Mouse (Mus musculus) forebrain, embryonic 15.5 days (tissue): ENCODE measurements around the gene AC134908.4. TPM values are rescaled to one million over a fixed set of nuclear protein-coding genes. Genes with fewer than 3 reads are reported as not detected.

Source experiments
- ATAC-seq: fragments of 200-750 bp; cut with Nextera tagmentation; replicated peaks from 2 replicates; pipeline ENCODE4 v1.8.0; 2017; ENCODE audit warnings: mild to moderate bottlenecking, moderate TSS enrichment, moderate library complexity
- H3K27ac ChIP-seq: fragments of 300-500 bp; sonication (generic); replicated peaks from 2 replicates; pipeline ENCODE4 v1.5.1; 2015; ENCODE audit warnings: mild to moderate bottlenecking, inconsistent platforms
- H3K27me3 ChIP-seq: fragments of 300-500 bp; sonication (generic); 2 replicates; pipeline ENCODE4 v1.6.1; 2015; ENCODE audit warnings: inconsistent platforms
- H3K36me3 ChIP-seq: fragments of 300-500 bp; sonication (generic); 2 replicates; pipeline ENCODE4 v1.6.1; 2015; ENCODE audit warnings: mild to moderate bottlenecking, inconsistent platforms
- H3K4me1 ChIP-seq: fragments of 300-500 bp; sonication (generic); 2 replicates; pipeline ENCODE4 v1.6.1; 2015; ENCODE audit warnings: inconsistent platforms
- H3K4me2 ChIP-seq: fragments of 300-500 bp; sonication (generic); replicated peaks from 2 replicates; pipeline ENCODE4 v1.6.1; 2015; ENCODE audit warnings: mild to moderate bottlenecking, inconsistent platforms
- H3K4me3 ChIP-seq: fragments of 300-500 bp; sonication (generic); 2 replicates; pipeline ENCODE4 v1.5.1; 2015; ENCODE audit warnings: mild to moderate bottlenecking, inconsistent platforms
- H3K9ac ChIP-seq: fragments of 300-500 bp; sonication (generic); replicated peaks from 2 replicates; pipeline ENCODE4 v1.6.1; 2015; ENCODE audit warnings: mild to moderate bottlenecking, inconsistent platforms
- H3K9me3 ChIP-seq: fragments of 300-500 bp; sonication (generic); 2 replicates; pipeline ENCODE4 v1.6.1; 2016; ENCODE audit warnings: inconsistent platforms
- WGBS: fragments of 180-500 bp; shearing (Covaris S2); methylation state at CpG from one replicate; pipeline ENCODE4 v1.1.7; 2015; ENCODE audit warnings: mixed read lengths; 5-methylcytosine and 5-hydroxymethylcytosine counted together
- polyA plus RNA-seq: library from polyadenylated mRNA; unstranded; fragments of >200 nt; fragmentation: Nextera tagmentation; extraction: Ambion mirVana; gene quantifications from 2 replicates; pipeline ENCODE4 v1.2.1, GENCODE M21; 2015

Gene AC134908.4
- polyA plus RNA-seq, result not detected in 2 replicates

DNA sequence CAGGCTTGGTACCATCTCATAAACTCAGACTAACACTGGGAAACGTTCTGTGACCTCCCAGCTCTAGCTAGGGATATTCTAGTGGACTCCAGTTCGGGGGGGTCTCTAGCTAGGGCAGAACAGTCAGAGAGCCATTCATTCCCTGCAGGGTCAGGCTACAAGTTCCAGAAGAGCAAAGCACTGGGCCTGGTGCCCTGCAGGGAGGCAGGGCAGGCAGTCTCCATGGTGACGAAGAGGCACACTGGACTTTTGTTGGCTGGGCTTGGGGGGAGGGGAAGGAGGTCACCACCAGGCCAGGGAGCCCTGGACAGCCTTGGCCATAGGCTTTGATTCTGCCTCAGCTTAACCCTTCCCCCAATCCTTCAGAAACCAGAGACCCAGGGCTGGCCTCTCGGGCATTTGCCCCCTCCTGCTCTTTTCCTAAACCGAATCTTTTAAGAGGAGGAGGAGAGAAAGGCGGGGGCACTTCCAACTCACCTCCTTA, at the start of gene AC134908.4:
AC134908.4 (minus strand) TSS at position 51 of the 484 bp plus-strand sequence.
- no peak for ATAC-seq
- peak within 1 kb of the TSS; percentile 86 for H3K4me2 ChIP-seq
- peaks cover 64% of the 10 kb centered on the region for H3K4me1 ChIP-seq
- WGBS, result 6% methylated on average over 6 of the region's 6 CpGs
- H3K9me3 ChIP-seq, result no peaks in the 10 kb centered on the region
- H3K27me3 ChIP-seq, result 0 out of 2 replicates have a peak, but pooled peaks cover 4% of the 10 kb centered on the region
- peak within 1 kb of the TSS; percentile 44 for H3K9ac ChIP-seq
- H3K4me3 ChIP-seq, result peak within 1 kb of the TSS; percentile 63
- H3K27ac ChIP-seq, result peak within 1 kb of the TSS; percentile 40
- no peaks in the 10 kb centered on the region for H3K36me3 ChIP-seq

DNA sequence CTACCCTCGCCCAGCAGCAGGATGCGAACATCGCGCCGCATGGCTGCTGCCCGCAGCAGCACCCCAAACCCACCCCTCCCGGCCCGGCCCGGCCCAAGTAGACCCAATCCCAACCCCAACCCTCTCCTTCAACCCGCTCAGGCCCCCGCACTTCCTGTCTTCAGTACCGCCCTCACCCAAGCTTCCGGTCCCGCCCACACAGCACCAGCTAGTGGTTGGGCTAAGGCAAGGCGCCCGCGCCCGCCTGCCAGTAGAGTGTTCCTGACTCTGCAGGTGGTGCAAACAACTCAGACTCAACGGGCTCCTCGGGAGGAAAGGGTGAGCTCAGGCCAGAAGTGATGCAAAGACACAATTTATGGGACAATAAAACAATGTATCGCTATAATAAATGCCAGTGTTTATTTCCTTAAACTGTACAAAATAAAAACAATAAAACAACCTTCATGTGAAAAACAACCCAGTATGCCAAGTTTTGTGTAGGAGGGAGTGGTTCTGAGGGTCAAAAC, 49.0 kb upstream of the AC134908.4 start, which contains the start of gene Rhot2:
Rhot2 (minus strand) TSS at position 456 of the 506 bp plus-strand sequence.
- Histone ChIP-seq H3K36me3 (peaks cover 26% of the 10 kb centered on the region), H3K4me2 (peak within 1 kb of the TSS; percentile 93), H3K9ac (peak within 1 kb of the TSS; percentile 78), H3K27ac (peak within 1 kb of the TSS; percentile 73), H3K4me3 (peak within 1 kb of the TSS; percentile 84), H3K9me3 (no peaks in the 10 kb centered on the region), H3K27me3 (no peaks in the 10 kb centered on the region), H3K4me1 (peaks cover 19% of the 10 kb centered on the region)
- under 1% methylated on average over 21 of the region's 21 CpGs for WGBS
- ATAC-seq, result peak; percentile 96

DNA sequence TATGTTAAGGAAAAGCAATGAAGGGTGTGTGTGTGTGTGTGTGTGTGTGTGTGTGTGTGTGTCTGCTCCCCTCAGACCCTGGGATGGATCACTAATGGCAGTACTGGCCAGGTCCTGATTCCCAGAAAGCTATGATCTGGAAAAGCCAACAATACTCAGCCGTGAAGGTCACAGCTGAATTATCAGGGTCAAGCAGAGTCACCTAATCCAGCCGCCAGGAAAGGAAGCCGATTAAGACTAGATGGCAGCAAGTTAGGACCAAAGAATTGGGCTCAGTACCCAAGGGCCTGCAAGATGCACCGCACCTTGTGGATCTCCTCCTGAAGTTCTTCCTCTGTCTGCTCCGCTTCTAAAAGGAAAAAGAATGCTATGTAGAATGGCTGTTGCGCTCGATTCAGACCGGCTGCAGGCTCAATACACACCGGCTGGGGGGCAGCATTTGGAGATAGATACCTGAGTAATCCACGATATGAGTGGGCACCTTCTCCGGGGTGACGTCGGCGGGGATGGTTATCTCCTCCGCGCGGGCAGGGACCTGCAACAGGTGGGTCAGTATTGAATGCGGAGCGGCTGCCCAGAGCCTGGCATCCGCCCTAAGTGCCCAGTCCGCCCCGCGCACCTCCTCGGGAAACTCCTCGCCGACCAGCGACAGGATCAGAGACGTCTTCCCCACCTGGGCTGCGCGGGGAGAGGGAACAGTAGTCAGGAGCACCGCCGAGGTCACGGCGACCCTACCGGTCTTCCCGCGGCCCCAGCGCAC, 48.4 kb upstream of the AC134908.4 start:
- Histone ChIP-seq H3K4me2 (peak overlapping the region; percentile 93), H3K4me3 (peak overlapping the region; percentile 84), H3K9ac (peak overlapping the region; percentile 78), H3K4me1 (peaks cover 19% of the 10 kb centered on the region), H3K27ac (peak overlapping the region; percentile 73), H3K36me3 (peaks cover 33% of the 10 kb centered on the region), H3K27me3 (no peaks in the 10 kb centered on the region), H3K9me3 (no peaks in the 10 kb centered on the region)
- peak; percentile 33 for ATAC-seq
- WGBS, result 3% methylated on average over 38 of the region's 38 CpGs

GRCm38 (mm10) chr17:25843122-25843521, 47.7 kb upstream of the AC134908.4 start:
- peaks cover 34% of the 10 kb centered on the region for H3K36me3 ChIP-seq
- 96% methylated on average over 4 of the region's 4 CpGs for WGBS
- ATAC-seq, result no peak
- peaks cover 22% of the 10 kb centered on the region for H3K4me1 ChIP-seq
- H3K9ac ChIP-seq, result peak overlapping the region; percentile 78
- no peak overlapping the region for H3K27ac ChIP-seq
- H3K9me3 ChIP-seq, result no peaks in the 10 kb centered on the region
- H3K4me3 ChIP-seq, result peak overlapping the region; percentile 84
- no peaks in the 10 kb centered on the region for H3K27me3 ChIP-seq
- peak overlapping the region; percentile 93 for H3K4me2 ChIP-seq

DNA sequence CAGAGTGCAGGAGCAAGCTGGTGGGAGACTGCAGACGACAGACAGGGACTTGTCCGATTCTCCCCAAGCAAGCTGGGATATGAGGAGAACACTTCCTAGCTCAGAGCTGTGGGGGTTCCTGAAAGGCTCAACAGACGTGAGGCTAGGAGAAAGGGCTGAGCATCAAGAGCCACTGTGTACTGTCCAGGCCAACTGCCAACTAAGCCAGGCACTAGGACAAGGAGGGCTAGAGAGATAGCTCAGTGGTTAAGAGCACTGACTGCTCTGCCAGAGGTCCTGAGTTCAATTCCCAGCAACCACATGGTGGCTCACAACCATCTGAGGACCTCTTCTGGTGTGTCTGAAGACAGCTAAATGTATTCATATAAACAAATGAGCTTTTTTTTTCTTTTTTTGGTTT, 47.0 kb upstream of the AC134908.4 start:
- Histone ChIP-seq H3K9me3 (no peaks in the 10 kb centered on the region), H3K4me3 (no peak overlapping the region), H3K27ac (no peak overlapping the region), H3K27me3 (no peaks in the 10 kb centered on the region), H3K9ac (no peak overlapping the region), H3K4me2 (no peak overlapping the region), H3K36me3 (peaks cover 34% of the 10 kb centered on the region), H3K4me1 (peaks cover 28% of the 10 kb centered on the region)
- ATAC-seq, result no peak
- 78% methylated on average over 3 of the region's 3 CpGs for WGBS

GRCm38 (mm10) chr17:25841117-25841880, 45.8 kb upstream of the AC134908.4 start, which contains the start of gene Gm20683:
TSS of gene Gm20683 (minus strand) at chr17:25841763.
- Histone ChIP-seq H3K4me3 (no peak within 1 kb of the TSS), H3K27me3 (no peaks in the 10 kb centered on the region), H3K4me2 (no peak within 1 kb of the TSS), H3K9ac (no peak within 1 kb of the TSS), H3K9me3 (no peaks in the 10 kb centered on the region), H3K27ac (no peak within 1 kb of the TSS), H3K36me3 (peaks cover 34% of the 10 kb centered on the region), H3K4me1 (peaks cover 40% of the 10 kb centered on the region)
- ATAC-seq, result no peak
- WGBS, result 94% methylated on average over 22 of the region's 22 CpGs

GRCm38 (mm10) chr17:25840519-25840918, 45.1 kb upstream of the AC134908.4 start:
- Histone ChIP-seq H3K27ac (no peak overlapping the region), H3K27me3 (no peaks in the 10 kb centered on the region), H3K4me3 (no peak overlapping the region), H3K9ac (no peak overlapping the region), H3K4me2 (no peak overlapping the region), H3K4me1 (peaks cover 48% of the 10 kb centered on the region), H3K36me3 (peaks cover 34% of the 10 kb centered on the region), H3K9me3 (no peaks in the 10 kb centered on the region)
- no peak for ATAC-seq
- WGBS, result 98% methylated on average over 6 of the region's 6 CpGs

DNA sequence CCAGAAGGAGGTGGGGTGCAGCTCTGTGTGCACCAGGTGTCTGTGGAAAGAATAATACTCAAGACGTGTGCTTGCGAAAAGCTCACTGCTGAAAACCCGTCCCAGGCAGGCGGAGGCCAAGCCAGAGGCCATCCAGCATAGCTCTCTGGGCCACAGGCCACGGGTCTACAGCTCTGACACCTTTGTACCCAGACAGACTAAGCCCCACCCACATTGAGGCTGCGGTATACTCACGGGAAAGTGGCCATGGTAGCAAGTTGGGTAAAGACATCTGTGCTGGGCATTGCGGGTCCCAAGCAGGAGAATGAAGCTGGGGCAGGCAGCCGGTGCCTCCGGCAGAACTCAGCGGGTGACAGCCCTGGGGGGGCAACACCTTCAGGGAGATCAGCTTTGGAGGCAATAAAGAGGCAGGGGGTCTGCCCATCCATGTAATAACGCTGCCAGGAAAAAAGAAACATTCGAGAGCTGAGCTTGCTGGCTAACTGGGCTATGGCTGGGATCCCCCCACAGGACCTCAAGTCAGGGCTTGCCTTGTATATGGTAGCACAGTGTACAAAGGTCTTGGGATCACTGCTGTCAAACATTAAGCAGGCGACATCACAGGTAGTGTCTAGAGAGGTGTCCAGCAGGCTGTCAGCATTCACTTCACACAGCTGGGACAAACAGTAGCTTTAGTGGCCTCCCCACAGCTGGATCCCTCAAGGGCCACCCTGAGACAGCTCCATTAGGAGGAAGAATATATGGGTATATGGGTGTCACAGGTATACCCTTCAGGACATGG, 44.2 kb upstream of the AC134908.4 start:
- H3K27ac ChIP-seq, result no peak overlapping the region
- ATAC-seq, result no peak
- no peak overlapping the region for H3K4me2 ChIP-seq
- H3K36me3 ChIP-seq, result peaks cover 34% of the 10 kb centered on the region
- no peak overlapping the region for H3K4me3 ChIP-seq
- H3K9me3 ChIP-seq, result no peaks in the 10 kb centered on the region
- no peak overlapping the region for H3K9ac ChIP-seq
- H3K27me3 ChIP-seq, result no peaks in the 10 kb centered on the region
- 87% methylated on average over 14 of the region's 14 CpGs for WGBS
- H3K4me1 ChIP-seq, result peaks cover 51% of the 10 kb centered on the region

DNA sequence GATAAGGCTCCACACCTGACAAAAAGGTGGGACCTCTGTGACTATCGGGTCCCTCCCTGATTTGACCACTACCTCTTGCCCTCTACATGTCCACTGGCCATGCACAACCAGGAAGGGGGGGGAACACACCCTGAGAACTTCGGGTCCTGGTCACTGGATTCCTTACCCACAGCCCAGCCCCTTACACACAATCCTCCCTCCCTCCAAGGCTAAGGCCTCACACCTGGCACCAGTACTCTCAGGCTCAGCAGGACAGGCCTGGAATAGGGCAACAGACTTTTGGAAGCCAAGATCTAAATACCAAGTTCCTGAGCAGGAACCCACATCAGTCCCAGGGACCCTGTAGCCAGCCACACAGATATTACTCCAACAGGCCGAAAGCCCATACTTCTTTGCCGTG, 43.4 kb upstream of the AC134908.4 start:
- Histone ChIP-seq H3K4me1 (peaks cover 56% of the 10 kb centered on the region), H3K4me3 (no peak overlapping the region), H3K27me3 (no peaks in the 10 kb centered on the region), H3K27ac (no peak overlapping the region), H3K4me2 (no peak overlapping the region), H3K9me3 (no peaks in the 10 kb centered on the region), H3K36me3 (peaks cover 34% of the 10 kb centered on the region), H3K9ac (no peak overlapping the region)
- WGBS, result 88% methylated on average over 4 of the region's 4 CpGs
- ATAC-seq, result no peak

DNA sequence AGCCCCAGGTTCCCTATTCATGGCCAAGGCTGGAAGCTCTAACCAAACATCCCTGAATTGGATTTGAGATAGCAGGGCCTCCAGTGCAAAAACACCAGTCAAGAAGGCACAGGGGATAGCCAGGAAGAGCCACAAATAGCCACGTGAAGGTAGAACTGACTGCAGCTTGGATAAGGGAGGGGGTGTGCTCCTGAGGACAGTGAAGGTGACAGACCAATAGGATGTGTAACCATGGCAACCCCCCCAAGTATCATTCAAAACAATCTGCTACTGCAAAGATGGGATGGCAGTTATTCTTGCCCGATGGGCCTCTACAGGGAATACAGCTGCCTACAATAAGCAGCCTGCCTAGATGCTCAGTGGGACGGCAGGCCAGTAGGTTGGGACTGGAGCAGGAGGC, 42.1 kb upstream of the AC134908.4 start:
- 12% methylated on average over 3 of the region's 3 CpGs for WGBS
- peak overlapping the region; percentile 75; the same call in 1 of the 2 replicates for H3K9ac ChIP-seq
- H3K27me3 ChIP-seq, result no peaks in the 10 kb centered on the region
- peak overlapping the region; percentile 80 for H3K27ac ChIP-seq
- ATAC-seq, result no peak
- peaks cover 34% of the 10 kb centered on the region for H3K36me3 ChIP-seq
- no peaks in the 10 kb centered on the region for H3K9me3 ChIP-seq
- peak overlapping the region; percentile 51; the same call in 1 of the 2 replicates for H3K4me3 ChIP-seq
- H3K4me1 ChIP-seq, result peaks cover 52% of the 10 kb centered on the region
- peak overlapping the region; percentile 81; the same call in 1 of the 2 replicates for H3K4me2 ChIP-seq

- ATAC-seq, result peak; percentile 29
- Histone ChIP-seq H3K9ac (peak within 1 kb of the TSS; percentile 75), H3K4me3 (peak within 1 kb of the TSS; percentile 51), H3K36me3 (peaks cover 33% of the 10 kb centered on the region), H3K27me3 (no peaks in the 10 kb centered on the region), H3K4me1 (peaks cover 54% of the 10 kb centered on the region), H3K4me2 (peak within 1 kb of the TSS; percentile 81), H3K9me3 (no peaks in the 10 kb centered on the region), H3K27ac (peak within 1 kb of the TSS; percentile 80)
- under 1% methylated on average over 29 of the region's 29 CpGs for WGBS
Observed at GRCm38 (mm10) chr17:25837076-25837410, 41.6 kb upstream of the AC134908.4 start, which contains the start of gene Rhbdl1. TSS of gene Rhbdl1 (minus strand) at chr17:25837295.
